ENCODE assay signal across 43 mouse cellular contexts in the genomic region with DNA sequence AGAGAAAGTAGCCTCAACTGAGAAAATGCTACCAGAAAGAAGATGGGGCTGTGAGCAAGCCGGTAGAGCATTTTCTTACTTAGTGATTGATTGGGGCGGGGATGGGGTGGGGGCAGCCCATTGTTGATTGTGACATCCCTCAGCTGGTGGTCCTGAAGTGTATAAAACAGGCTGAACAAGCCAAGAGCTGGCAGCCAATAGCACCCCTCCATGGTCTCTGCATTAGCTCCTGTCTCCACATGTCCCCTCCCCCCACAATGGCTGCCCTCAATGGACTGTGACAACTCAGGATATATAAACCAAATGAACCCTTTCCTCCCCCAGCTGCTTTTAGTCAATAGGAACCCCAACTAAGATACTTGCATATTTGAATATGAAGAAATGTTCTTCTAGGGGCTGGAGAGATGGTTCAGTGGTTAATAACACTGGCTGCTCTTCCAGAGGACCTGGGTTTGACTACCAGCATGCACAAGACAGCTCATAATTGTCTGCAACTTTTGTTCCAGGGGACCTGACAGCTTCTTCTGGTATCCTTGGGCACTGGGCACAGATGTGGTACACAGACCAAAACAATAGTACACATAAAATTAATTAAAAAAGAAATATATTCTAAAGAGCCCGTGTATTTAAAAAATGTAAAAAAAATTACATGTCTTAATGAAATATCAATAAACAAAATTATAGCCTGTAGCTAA. TPM values are rescaled to one million over a fixed set of nuclear protein-coding genes. Genes with fewer than 3 reads are reported as not detected.
DNase-seq lines count a peak whose midpoint lies in the region; ATAC-seq and TF ChIP-seq lines count a peak whose summit lies in the region.
"Had no signal": no experiment of that assay in that cellular context is flagged by ENCODE, and none has a peak within 500 bp of the region (broad histone marks: within the 10 kb centered on the region; RNA-seq: fewer than 3 reads in every experiment).

No protein-coding gene starts in this region.

- no peaks in the 10 kb centered on the region for H3K9me3 ChIP-seq in hindbrain, embryonic 12.5 days (replicated peaks)
- H3K9me3 ChIP-seq in hindbrain, postnatal 0 days (ENCODE audit: low read length), result no peaks in the 10 kb centered on the region
- no peaks in the 10 kb centered on the region for H3K9me3 ChIP-seq in midbrain, embryonic 11.5 days (ENCODE audit: control insufficient read depth, low read length)
- H3K9me3 ChIP-seq in midbrain, embryonic 16.5 days (replicated peaks; ENCODE audit: control insufficient read depth, low read length, poor library complexity, severe bottlenecking), result no peaks in the 10 kb centered on the region
- no peaks in the 10 kb centered on the region for H3K9me3 ChIP-seq in forebrain, embryonic 11.5 days (ENCODE audit: control insufficient read depth, low read length)
- H3K9me3 ChIP-seq: embryonic facial prominence, embryonic 12.5 days; forebrain, embryonic 10.5 days; heart, embryonic 12.5 days; megakaryocyte, embryonic 14.5 days had no signal

- no peak for DNase-seq in hindbrain, postnatal 0 days (ENCODE audit: low spot score)
- no peak for DNase-seq in midbrain, embryonic 11.5 days (ENCODE audit: low spot score, missing footprints)
- DNase-seq in R1 (ENCODE audit: low read depth, low spot score), result peak; percentile 30
- peak; percentile 65 for DNase-seq in embryo, embryonic 10.5 days (ENCODE audit: low spot score)
- no peak for DNase-seq in forebrain, embryonic 11.5 days (ENCODE audit: low spot score)
- DNase-seq: adrenal gland, postnatal 25 days; cerebellum, adult 18-20 months; cerebellum, postnatal 10 days; gastrocnemius, adult 2 months; gastrocnemius, postnatal 36 days; heart, adult 2 months; heart, postnatal 4 days; kidney, adult 9 months; kidney, postnatal 25 days; liver; lung, adult 2 months; lung, postnatal 4 days; retina, postnatal 1 day; right cerebral cortex, postnatal 14 days; thymus, postnatal 4 days had no signal

- no peak overlapping the region for H3K9ac ChIP-seq in hindbrain, embryonic 12.5 days
- no peak overlapping the region for H3K9ac ChIP-seq in hindbrain, postnatal 0 days (replicated peaks; ENCODE audit: low read length)
- no peak overlapping the region for H3K9ac ChIP-seq in midbrain, embryonic 11.5 days (ENCODE audit: low read length)
- no peak overlapping the region for H3K9ac ChIP-seq in midbrain, embryonic 16.5 days (ENCODE audit: low read depth, low read length)
- H3K9ac ChIP-seq in forebrain, embryonic 11.5 days (ENCODE audit: low read length), result no peak overlapping the region
- H3K9ac ChIP-seq: embryonic facial prominence, embryonic 12.5 days; heart, embryonic 12.5 days; liver, embryonic 14.5 days had no signal

- no peak overlapping the region for H3K4me2 ChIP-seq in hindbrain, embryonic 12.5 days (replicated peaks)
- no peak overlapping the region for H3K4me2 ChIP-seq in hindbrain, postnatal 0 days (ENCODE audit: low read depth, low read length)
- H3K4me2 ChIP-seq in midbrain, embryonic 11.5 days, result no peak overlapping the region
- no peak overlapping the region for H3K4me2 ChIP-seq in midbrain, embryonic 16.5 days (ENCODE audit: low read length)
- no peak overlapping the region for H3K4me2 ChIP-seq in forebrain, embryonic 11.5 days (ENCODE audit: low read depth, low read length, severe bottlenecking)
- H3K4me2 ChIP-seq: embryonic facial prominence, embryonic 12.5 days; heart, embryonic 12.5 days had no signal

- 44% methylated on average over 3 of the region's 3 CpGs for WGBS in hindbrain, embryonic 12.5 days
- 30% methylated on average over 3 of the region's 3 CpGs for WGBS in hindbrain, postnatal 0 days
- 47% methylated on average over 3 of the region's 3 CpGs for WGBS in midbrain, embryonic 11.5 days
- 46% methylated on average over 3 of the region's 3 CpGs for WGBS in midbrain, embryonic 16.5 days
- WGBS in forebrain, embryonic 11.5 days, result 50% methylated on average over 3 of the region's 3 CpGs

- peaks cover 4% of the 10 kb centered on the region; the same call in 1 of the 2 replicates for H3K4me1 ChIP-seq in hindbrain, embryonic 12.5 days
- H3K4me1 ChIP-seq in hindbrain, postnatal 0 days (ENCODE audit: insufficient read depth, low read length), result no peaks in the 10 kb centered on the region
- no peaks in the 10 kb centered on the region for H3K4me1 ChIP-seq in midbrain, embryonic 11.5 days (ENCODE audit: control insufficient read depth, insufficient read depth, low read length)
- no peaks in the 10 kb centered on the region for H3K4me1 ChIP-seq in midbrain, embryonic 16.5 days (ENCODE audit: control insufficient read depth, insufficient read depth, low read length)
- no peaks in the 10 kb centered on the region; the same call in 1 of the 2 replicates for H3K4me1 ChIP-seq in forebrain, embryonic 11.5 days (replicated peaks; ENCODE audit: control insufficient read depth, insufficient read depth, low read length)
- H3K4me1 ChIP-seq: embryonic facial prominence, embryonic 12.5 days; heart, embryonic 12.5 days had no signal

- no peak for TF ChIP-seq CTCF in hindbrain, postnatal 0 days (IDR thresholded peaks at IDR 0.05; ENCODE audit: low read depth)

- peak; percentile 69; the same call in 1 of the 2 replicates for ATAC-seq in hindbrain, embryonic 12.5 days (ENCODE audit: low FRiP score)
- ATAC-seq in hindbrain, postnatal 0 days, result no peak
- ATAC-seq in midbrain, embryonic 11.5 days (ENCODE audit: low FRiP score), result peak; percentile 72
- no peak for ATAC-seq in midbrain, embryonic 16.5 days
- no peak for ATAC-seq in forebrain, embryonic 11.5 days (replicated peaks; ENCODE audit: low FRiP score)
- ATAC-seq: forebrain, embryonic 16.5 days; intestine, postnatal 0 days; Patski had no signal

- no peak overlapping the region for H3K4me3 ChIP-seq in hindbrain, embryonic 12.5 days
- H3K4me3 ChIP-seq in hindbrain, postnatal 0 days (ENCODE audit: low read length), result no peak overlapping the region
- H3K4me3 ChIP-seq in midbrain, embryonic 11.5 days (ENCODE audit: low read depth, low read length), result no peak overlapping the region
- no peak overlapping the region for H3K4me3 ChIP-seq in midbrain, embryonic 16.5 days (ENCODE audit: low read depth, low read length)
- no peak overlapping the region for H3K4me3 ChIP-seq in forebrain, embryonic 11.5 days (ENCODE audit: low read depth, low read length)
- H3K4me3 ChIP-seq: embryonic facial prominence, embryonic 12.5 days; forebrain, embryonic 10.5 days; gastrocnemius, adult 2 months; heart, adult 2 months; heart, embryonic 12.5 days; megakaryocyte, embryonic 14.5 days had no signal

- H3K27ac ChIP-seq in hindbrain, embryonic 12.5 days, result no peak overlapping the region
- no peak overlapping the region for H3K27ac ChIP-seq in hindbrain, postnatal 0 days
- H3K27ac ChIP-seq in midbrain, embryonic 11.5 days (ENCODE audit: low read depth, low read length), result no peak overlapping the region
- no peak overlapping the region for H3K27ac ChIP-seq in midbrain, embryonic 16.5 days (ENCODE audit: low read length)
- H3K27ac ChIP-seq in forebrain, embryonic 11.5 days (ENCODE audit: low read depth, low read length), result no peak overlapping the region
- H3K27ac ChIP-seq: embryonic facial prominence, embryonic 12.5 days; forebrain, embryonic 10.5 days; gastrocnemius, adult 2 months; heart, adult 2 months; liver, embryonic 14.5 days had no signal

- no peaks in the 10 kb centered on the region for H3K27me3 ChIP-seq in hindbrain, embryonic 12.5 days
- H3K27me3 ChIP-seq in hindbrain, postnatal 0 days (ENCODE audit: insufficient read depth, low read length), result no peaks in the 10 kb centered on the region
- H3K27me3 ChIP-seq in midbrain, embryonic 11.5 days (ENCODE audit: control insufficient read depth, insufficient read depth, low read length), result no peaks in the 10 kb centered on the region
- no peaks in the 10 kb centered on the region for H3K27me3 ChIP-seq in midbrain, embryonic 16.5 days (ENCODE audit: control insufficient read depth, insufficient read depth, low read depth, low read length)
- no peaks in the 10 kb centered on the region for H3K27me3 ChIP-seq in forebrain, embryonic 11.5 days (ENCODE audit: control insufficient read depth, insufficient read depth, low read length)
- H3K27me3 ChIP-seq: embryonic facial prominence, embryonic 12.5 days; heart, embryonic 12.5 days; megakaryocyte, embryonic 14.5 days; Patski had no signal

- no peaks in the 10 kb centered on the region for H3K36me3 ChIP-seq in hindbrain, embryonic 12.5 days
- H3K36me3 ChIP-seq in hindbrain, postnatal 0 days (ENCODE audit: insufficient read depth, low read length), result no peaks in the 10 kb centered on the region
- H3K36me3 ChIP-seq in midbrain, embryonic 11.5 days (ENCODE audit: control insufficient read depth, insufficient read depth, low read length), result no peaks in the 10 kb centered on the region
- no peaks in the 10 kb centered on the region for H3K36me3 ChIP-seq in midbrain, embryonic 16.5 days (ENCODE audit: control insufficient read depth, insufficient read depth, low read length)
- no peaks in the 10 kb centered on the region for H3K36me3 ChIP-seq in forebrain, embryonic 11.5 days (ENCODE audit: control insufficient read depth, insufficient read depth, low read length)
- H3K36me3 ChIP-seq: embryonic facial prominence, embryonic 12.5 days; forebrain, embryonic 10.5 days; heart, embryonic 12.5 days had no signal

RNA-seq across cellular contexts. Expression of a gene that starts 23.9 kb away (rescaled TPM):
- polyA plus RNA-seq in hindbrain, embryonic 12.5 days (2016; fragmentation: Nextera tagmentation; extraction: Ambion mirVana), result 19.3 and 20.0 TPM in 2 replicates
- 24.1 and 26.7 TPM in 2 replicates for total RNA-seq in hindbrain, postnatal 0 days (2014; rRNA removed)
- polyA plus RNA-seq in hindbrain, postnatal 0 days (2015; fragmentation: Nextera tagmentation; extraction: Ambion mirVana), result 26.8 and 28.2 TPM in 2 replicates
- 34.2 and 38.1 TPM in 2 replicates for polyA plus RNA-seq in midbrain, embryonic 11.5 days (2014; fragmentation: Nextera tagmentation; extraction: Ambion mirVana)
- 23.0 and 25.5 TPM in 2 replicates for polyA plus RNA-seq in midbrain, embryonic 16.5 days (2015; fragmentation: Nextera tagmentation; extraction: Ambion mirVana)
- polyA plus RNA-seq in forebrain, embryonic 11.5 days (2014; fragmentation: Nextera tagmentation; extraction: Ambion mirVana), result 28.4 and 31.7 TPM in 2 replicates

RNA-seq across cellular contexts. Expression of a gene that starts 24.6 kb away (rescaled TPM):
- polyA plus RNA-seq in hindbrain, embryonic 12.5 days (2016; fragmentation: Nextera tagmentation; extraction: Ambion mirVana), result not detected in 2 replicates
- not detected in 2 replicates for total RNA-seq in hindbrain, postnatal 0 days (2014; rRNA removed)
- polyA plus RNA-seq in hindbrain, postnatal 0 days (2015; fragmentation: Nextera tagmentation; extraction: Ambion mirVana), result not detected in 2 replicates
- not detected in 2 replicates for polyA plus RNA-seq in midbrain, embryonic 11.5 days (2014; fragmentation: Nextera tagmentation; extraction: Ambion mirVana)
- not detected in 2 replicates for polyA plus RNA-seq in midbrain, embryonic 16.5 days (2015; fragmentation: Nextera tagmentation; extraction: Ambion mirVana)
- not detected in 2 replicates for polyA plus RNA-seq in forebrain, embryonic 11.5 days (2014; fragmentation: Nextera tagmentation; extraction: Ambion mirVana)
- total RNA-seq: adrenal gland, adult 18-20 months; adrenal gland, postnatal 25 days; common myeloid progenitor, adult 5-6 weeks; gastrocnemius, adult 2 months; gastrocnemius, postnatal 36 days; heart, adult 2 months; heart, postnatal 4 days; layer of hippocampus, adult 18-20 months; layer of hippocampus, postnatal 10 days; left cerebral cortex, adult 18-20 months; left cerebral cortex, postnatal 14 days; MEL had no signal
- polyA plus RNA-seq: embryonic facial prominence, embryonic 12.5 days; forebrain, embryonic 10.5 days; forebrain, embryonic 16.5 days; heart, adult 2 months; heart, embryonic 12.5 days; heart, postnatal 0 days; intestine, postnatal 0 days; limb, embryonic 11.5 days; liver, embryonic 14.5 days; lung, adult 2 months; neural tube, embryonic 14.5 days; Patski; small intestine, adult 2 months; stomach, embryonic 14.5 days; thymus, postnatal 0 days had no signal

RNA-seq across cellular contexts. Expression of a gene that starts 24.7 kb away (rescaled TPM):
- not detected in 2 replicates for polyA plus RNA-seq in hindbrain, embryonic 12.5 days (2016; fragmentation: Nextera tagmentation; extraction: Ambion mirVana)
- total RNA-seq in hindbrain, postnatal 0 days (2014; rRNA removed), result not detected in 2 replicates
- polyA plus RNA-seq in hindbrain, postnatal 0 days (2015; fragmentation: Nextera tagmentation; extraction: Ambion mirVana), result 0.09 and 0.19 TPM in 2 replicates
- not detected in 2 replicates for polyA plus RNA-seq in midbrain, embryonic 11.5 days (2014; fragmentation: Nextera tagmentation; extraction: Ambion mirVana)
- not detected in 2 replicates for polyA plus RNA-seq in midbrain, embryonic 16.5 days (2015; fragmentation: Nextera tagmentation; extraction: Ambion mirVana)
- not detected in 2 replicates for polyA plus RNA-seq in forebrain, embryonic 11.5 days (2014; fragmentation: Nextera tagmentation; extraction: Ambion mirVana)
- total RNA-seq: adrenal gland, adult 18-20 months; adrenal gland, postnatal 25 days; common myeloid progenitor, adult 5-6 weeks; gastrocnemius, adult 2 months; gastrocnemius, postnatal 36 days; heart, adult 2 months; heart, postnatal 4 days; layer of hippocampus, adult 18-20 months; layer of hippocampus, postnatal 10 days had no signal
- polyA plus RNA-seq: embryonic facial prominence, embryonic 12.5 days; forebrain, embryonic 10.5 days; forebrain, embryonic 16.5 days; heart, adult 2 months; heart, embryonic 12.5 days; limb, embryonic 11.5 days; lung, adult 2 months; small intestine, adult 2 months; stomach, embryonic 14.5 days had no signal

RNA-seq across cellular contexts. Expression of a gene that starts 50.2 kb away (rescaled TPM):
- polyA plus RNA-seq in hindbrain, embryonic 12.5 days (2016; fragmentation: Nextera tagmentation; extraction: Ambion mirVana), result not detected in 2 replicates
- total RNA-seq in hindbrain, postnatal 0 days (2014; rRNA removed), result not detected in 2 replicates
- polyA plus RNA-seq in hindbrain, postnatal 0 days (2015; fragmentation: Nextera tagmentation; extraction: Ambion mirVana), result not detected in 2 replicates
- not detected in 2 replicates for polyA plus RNA-seq in midbrain, embryonic 11.5 days (2014; fragmentation: Nextera tagmentation; extraction: Ambion mirVana)
- not detected in 2 replicates for polyA plus RNA-seq in midbrain, embryonic 16.5 days (2015; fragmentation: Nextera tagmentation; extraction: Ambion mirVana)
- polyA plus RNA-seq in forebrain, embryonic 11.5 days (2014; fragmentation: Nextera tagmentation; extraction: Ambion mirVana), result 0.15 TPM in 1 of 2 replicates, not detected in the other
- total RNA-seq: adrenal gland, postnatal 25 days; common myeloid progenitor, adult 5-6 weeks; gastrocnemius, adult 2 months; gastrocnemius, postnatal 36 days; heart, adult 2 months; heart, postnatal 4 days; layer of hippocampus, adult 18-20 months; layer of hippocampus, postnatal 10 days; left cerebral cortex, adult 18-20 months; left cerebral cortex, postnatal 14 days; MEL had no signal
- polyA plus RNA-seq: embryonic facial prominence, embryonic 12.5 days; forebrain, embryonic 10.5 days; forebrain, embryonic 16.5 days; heart, adult 2 months; heart, embryonic 12.5 days; heart, postnatal 0 days; limb, embryonic 11.5 days; neural tube, embryonic 14.5 days had no signal

Comparison
In these comparisons a context has a peak if more than half of its experiments do, and no peak if none do; other contexts are left out.
1. ATAC-seq: peak in hindbrain, embryonic 12.5 days (single experiment) and midbrain, embryonic 11.5 days (single experiment); none in hindbrain, postnatal 0 days (single experiment), midbrain, embryonic 16.5 days (single experiment) and forebrain, embryonic 11.5 days (single experiment).
2. DNase-seq: peak in R1 (single experiment) and embryo, embryonic 10.5 days (single experiment); none in hindbrain, postnatal 0 days (single experiment), midbrain, embryonic 11.5 days (single experiment) and forebrain, embryonic 11.5 days (single experiment).